Mouse (Mus musculus) heart, embryonic 11.5 days (tissue): ENCODE measurements around the gene Cntnap5a. TPM values are rescaled to one million over a fixed set of nuclear protein-coding genes. Genes with fewer than 3 reads are reported as not detected.

Experiments
- ATAC-seq: fragments of 200-750 bp; cut with Nextera tagmentation; replicated peaks from 2 replicates; pipeline ENCODE4 v1.8.0; 2017; ENCODE audit warnings: moderate library complexity; ENCODE audit not compliant: insufficient number of reproducible peaks, low FRiP score, low TSS enrichment
- H3K27ac ChIP-seq: fragments of 300-500 bp; sonication (generic); 2 replicates; pipeline ENCODE4 v1.5.1; 2014; ENCODE audit warnings: mild to moderate bottlenecking, low read depth, low read length
- H3K27me3 ChIP-seq: fragments of 300-500 bp; sonication (generic); 2 replicates; pipeline ENCODE4 v1.6.1; 2014; ENCODE audit warnings: mild to moderate bottlenecking, low read length, mixed read lengths; ENCODE audit not compliant: control insufficient read depth, insufficient read depth
- H3K36me3 ChIP-seq: fragments of 300-500 bp; sonication (generic); 2 replicates; pipeline ENCODE4 v1.6.1; 2014; ENCODE audit warnings: mild to moderate bottlenecking, low read length, moderate library complexity, mixed read lengths; ENCODE audit not compliant: control insufficient read depth, insufficient read depth
- H3K4me1 ChIP-seq: fragments of 300-500 bp; sonication (generic); 2 replicates; pipeline ENCODE4 v1.6.1; 2014; ENCODE audit warnings: low read length; ENCODE audit not compliant: control insufficient read depth, insufficient read depth
- H3K4me2 ChIP-seq: fragments of 300-500 bp; sonication (generic); 2 replicates; pipeline ENCODE4 v1.6.1; 2014; ENCODE audit warnings: mild to moderate bottlenecking, moderate library complexity
- H3K4me3 ChIP-seq: fragments of 300-500 bp; sonication (generic); 2 replicates; pipeline ENCODE4 v1.5.1; 2014; ENCODE audit warnings: low read depth, low read length
- H3K9ac ChIP-seq: fragments of 300-500 bp; sonication (generic); 2 replicates; pipeline ENCODE4 v1.6.1; 2014; ENCODE audit warnings: mild to moderate bottlenecking, low read depth, low read length, moderate library complexity
- H3K9me3 ChIP-seq: fragments of 300-500 bp; sonication (generic); replicated peaks from 2 replicates; pipeline ENCODE4 v1.6.1; 2016; ENCODE audit warnings: low read length; ENCODE audit not compliant: control insufficient read depth
- WGBS: fragments of 180-500 bp; shearing (Covaris S2); extraction: QIAGEN DNeasy Blood & Tissue Kit; methylation state at CpG from one replicate; pipeline ENCODE4 v1.1.7; 2014; ENCODE audit not compliant: insufficient replicate concordance; 5-methylcytosine and 5-hydroxymethylcytosine counted together
- polyA plus RNA-seq: library from polyadenylated mRNA; unstranded; fragments of >200 nt; fragmentation: Nextera tagmentation; extraction: Ambion mirVana; gene quantifications from 2 replicates; pipeline ENCODE4 v1.2.1, GENCODE M21; 2014

Cntnap5a gene
- polyA plus RNA-seq, 1 experiment from 2014 or later = 0.01 TPM

GRCm38 (mm10) chr1:116240538-116240937, 556.0 kb downstream of the Cntnap5a start:
- Histone ChIP-seq H3K4me2 (no peak overlapping the region), H3K4me1 (no peaks in the 10 kb centered on the region), H3K27me3 (no peaks in the 10 kb centered on the region), H3K9me3 (no peaks in the 10 kb centered on the region), H3K36me3 (no peaks in the 10 kb centered on the region), H3K9ac (no peak overlapping the region), H3K4me3 (no peak overlapping the region), H3K27ac (no peak overlapping the region)
- ATAC-seq = no peak

GRCm38 (mm10) chr1:116243856-116244255, 559.3 kb downstream of the Cntnap5a start:
- H3K4me3 ChIP-seq = no peak overlapping the region
- H3K9ac ChIP-seq = no peak overlapping the region
- no peak overlapping the region for H3K27ac ChIP-seq
- no peaks in the 10 kb centered on the region for H3K36me3 ChIP-seq
- no peak overlapping the region for H3K4me2 ChIP-seq
- H3K4me1 ChIP-seq = no peaks in the 10 kb centered on the region
- H3K27me3 ChIP-seq = no peaks in the 10 kb centered on the region
- no peak for ATAC-seq
- no peaks in the 10 kb centered on the region for H3K9me3 ChIP-seq
- 85% methylated on average over 2 of the region's 2 CpGs for WGBS

- Histone ChIP-seq H3K36me3 (no peaks in the 10 kb centered on the region), H3K4me1 (no peaks in the 10 kb centered on the region), H3K4me2 (no peak overlapping the region), H3K9ac (no peak overlapping the region), H3K4me3 (no peak overlapping the region), H3K27ac (no peak overlapping the region), H3K9me3 (no peaks in the 10 kb centered on the region), H3K27me3 (no peaks in the 10 kb centered on the region)
- no peak for ATAC-seq
These were observed 596.6 kb downstream of the Cntnap5a start for GRCm38 (mm10) chr1:116281144-116281543.

GRCm38 (mm10) chr1:116283968-116284367, 599.4 kb downstream of the Cntnap5a start:
- no peak overlapping the region for H3K27ac ChIP-seq
- no peak overlapping the region for H3K9ac ChIP-seq
- H3K4me2 ChIP-seq = no peak overlapping the region
- ATAC-seq = no peak
- H3K4me1 ChIP-seq = no peaks in the 10 kb centered on the region
- 68% methylated on average over 1 of the region's 1 CpGs for WGBS
- H3K4me3 ChIP-seq = no peak overlapping the region
- H3K27me3 ChIP-seq = no peaks in the 10 kb centered on the region
- H3K36me3 ChIP-seq = no peaks in the 10 kb centered on the region
- no peaks in the 10 kb centered on the region for H3K9me3 ChIP-seq

- Histone ChIP-seq H3K27me3 (no peaks in the 10 kb centered on the region), H3K4me3 (no peak overlapping the region), H3K9me3 (no peaks in the 10 kb centered on the region), H3K4me2 (no peak overlapping the region), H3K9ac (no peak overlapping the region), H3K27ac (no peak overlapping the region), H3K36me3 (no peaks in the 10 kb centered on the region), H3K4me1 (no peaks in the 10 kb centered on the region)
- WGBS = 61% methylated on average over 3 of the region's 3 CpGs
- no peak for ATAC-seq
These were observed 622.0 kb downstream of the Cntnap5a start for GRCm38 (mm10) chr1:116306555-116306954.

- no peak for ATAC-seq
- Histone ChIP-seq H3K4me3 (no peak overlapping the region), H3K4me2 (no peak overlapping the region), H3K9me3 (no peaks in the 10 kb centered on the region), H3K9ac (no peak overlapping the region), H3K4me1 (no peaks in the 10 kb centered on the region), H3K27me3 (no peaks in the 10 kb centered on the region), H3K27ac (no peak overlapping the region), H3K36me3 (no peaks in the 10 kb centered on the region)
- 73% methylated on average over 3 of the region's 3 CpGs for WGBS
These were observed 627.0 kb downstream of the Cntnap5a start for GRCm38 (mm10) chr1:116311512-116311911.

GRCm38 (mm10) chr1:116313269-116313668, 628.7 kb downstream of the Cntnap5a start:
- no peak for ATAC-seq

GRCm38 (mm10) chr1:116324505-116324904, 639.9 kb downstream of the Cntnap5a start:
- no peaks in the 10 kb centered on the region for H3K36me3 ChIP-seq
- no peak overlapping the region for H3K4me2 ChIP-seq
- no peak for ATAC-seq
- H3K27me3 ChIP-seq = no peaks in the 10 kb centered on the region
- H3K27ac ChIP-seq = no peak overlapping the region
- peaks cover 3% of the 10 kb centered on the region; the same call in 1 of the 2 replicates for H3K4me1 ChIP-seq
- H3K4me3 ChIP-seq = no peak overlapping the region
- H3K9ac ChIP-seq = no peak overlapping the region
- no peaks in the 10 kb centered on the region for H3K9me3 ChIP-seq

More at GRCm38 (mm10) chr1:116313269-116313668, 628.7 kb downstream of the Cntnap5a start:
- H3K4me1 ChIP-seq = no peaks in the 10 kb centered on the region
- no peak overlapping the region for H3K4me2 ChIP-seq
- H3K27ac ChIP-seq = no peak overlapping the region
- H3K36me3 ChIP-seq = no peaks in the 10 kb centered on the region
- H3K9me3 ChIP-seq = no peaks in the 10 kb centered on the region
- no peak overlapping the region for H3K4me3 ChIP-seq
- H3K9ac ChIP-seq = no peak overlapping the region
- no peaks in the 10 kb centered on the region for H3K27me3 ChIP-seq

- no peak overlapping the region for H3K9ac ChIP-seq
- H3K27me3 ChIP-seq = no peaks in the 10 kb centered on the region
- no peaks in the 10 kb centered on the region for H3K4me1 ChIP-seq
- H3K4me3 ChIP-seq = no peak overlapping the region
- H3K4me2 ChIP-seq = no peak overlapping the region
- no peak overlapping the region for H3K27ac ChIP-seq
- no peak for ATAC-seq
- no peaks in the 10 kb centered on the region for H3K36me3 ChIP-seq
- no peaks in the 10 kb centered on the region for H3K9me3 ChIP-seq
These were observed 669.1 kb downstream of the Cntnap5a start for GRCm38 (mm10) chr1:116353669-116354068.
